Comparison of ENCODE assay signal across 14 mouse cellular contexts in the genomic region with DNA sequence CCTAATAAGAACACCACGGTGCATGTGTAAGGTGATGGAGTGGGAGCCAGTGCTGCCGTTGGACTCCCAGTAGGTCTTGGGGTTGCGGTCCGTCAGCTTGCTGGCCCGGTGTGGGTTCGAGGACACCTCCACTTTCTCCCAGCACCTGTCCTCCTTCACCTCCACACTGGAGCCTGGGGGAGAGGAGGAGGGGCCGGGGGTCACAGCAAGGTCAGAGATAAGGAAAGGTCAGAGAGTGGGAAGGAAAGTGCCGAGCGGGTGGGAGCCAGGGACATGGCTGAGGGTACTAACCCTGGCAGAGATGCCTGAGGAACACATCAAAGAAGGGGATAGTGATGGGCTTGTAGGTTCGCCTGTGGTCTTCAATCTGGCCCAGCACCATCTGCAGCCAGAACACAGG. TPM values are rescaled to one million over a fixed set of nuclear protein-coding genes. Genes with fewer than 3 reads are reported as not detected.
"Had no signal": no experiment of that assay in that cellular context is flagged by ENCODE, and none has a peak within 500 bp of the region (broad histone marks: within the 10 kb centered on the region; RNA-seq: fewer than 3 reads in every experiment).

No protein-coding gene starts in this region.

- H3K36me3 ChIP-seq: intestine, embryonic 15.5 days; limb, embryonic 10.5 days had no signal

- H3K4me2 ChIP-seq: heart, embryonic 12.5 days; hindbrain, embryonic 12.5 days; hindbrain, embryonic 14.5 days; intestine, embryonic 15.5 days; limb, embryonic 12.5 days; liver, embryonic 11.5 days had no signal

- H3K9me3 ChIP-seq: heart, embryonic 10.5 days; heart, embryonic 12.5 days; hindbrain, embryonic 10.5 days; hindbrain, embryonic 12.5 days; intestine, embryonic 15.5 days; limb, embryonic 10.5 days; limb, embryonic 12.5 days had no signal

- H3K9ac ChIP-seq: heart, embryonic 12.5 days; hindbrain, embryonic 12.5 days; hindbrain, embryonic 14.5 days; intestine, embryonic 15.5 days; limb, embryonic 12.5 days had no signal

- H3K27ac ChIP-seq: gastrocnemius, adult 2 months; heart, embryonic 10.5 days; hindbrain, embryonic 10.5 days; hindbrain, embryonic 12.5 days; hindbrain, embryonic 14.5 days; intestine, embryonic 15.5 days; layer of hippocampus, adult 2 months; left cerebral cortex, adult 2 months; limb, embryonic 10.5 days; limb, embryonic 12.5 days had no signal

- ATAC-seq: inflammation-experienced regulatory T-cells, adult 6 months had no signal

- H3K4me3 ChIP-seq: gastrocnemius, adult 2 months; heart, embryonic 10.5 days; heart, embryonic 12.5 days; hindbrain, embryonic 10.5 days; hindbrain, embryonic 12.5 days; intestine, embryonic 15.5 days; layer of hippocampus, adult 2 months; left cerebral cortex, adult 2 months; limb, embryonic 10.5 days; limb, embryonic 12.5 days had no signal

- H3K4me1 ChIP-seq: hindbrain, embryonic 12.5 days had no signal

RNA-seq across cellular contexts. Expression of a gene that starts 37.6 kb away (rescaled TPM):
- total RNA-seq: granulocyte monocyte progenitor cell, adult 5-6 weeks had no signal
